Mouse (Mus musculus) lung, postnatal 10 days (tissue): ENCODE measurements around the gene H13.
A peak's percentile ranks its signal among the peaks of the same experiment; 100 is the strongest.
"Not testable (repeated sequence)": the region's sequence is repeated elsewhere in the genome, so short reads cannot be mapped to it uniquely, and the experiment has no call there.

Experiments used
- DNase-seq: peaks from one replicate; pipeline ENCODE4 v3.0.0; 2021

The H13 gene

DNA sequence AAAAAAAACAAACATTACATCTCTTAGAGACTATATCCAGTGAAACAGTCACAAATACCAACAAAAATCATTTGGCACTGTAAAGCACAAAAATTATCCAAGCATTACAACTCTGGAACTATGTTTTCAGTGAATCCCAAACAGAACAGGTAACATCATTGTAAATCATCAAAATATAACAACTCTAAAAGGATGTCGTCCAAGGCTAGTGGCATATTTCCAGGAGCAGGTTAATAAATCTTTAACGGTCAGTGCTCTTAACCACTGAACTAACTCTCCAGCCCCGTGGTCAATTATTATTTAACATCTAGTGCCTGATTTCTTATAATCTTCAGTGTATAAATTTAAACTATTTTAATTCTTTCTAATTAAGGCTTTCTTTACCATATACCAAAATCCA, 3.1 kb upstream of the H13 start:
- DNase-seq, result not testable (repeated sequence)

DNA sequence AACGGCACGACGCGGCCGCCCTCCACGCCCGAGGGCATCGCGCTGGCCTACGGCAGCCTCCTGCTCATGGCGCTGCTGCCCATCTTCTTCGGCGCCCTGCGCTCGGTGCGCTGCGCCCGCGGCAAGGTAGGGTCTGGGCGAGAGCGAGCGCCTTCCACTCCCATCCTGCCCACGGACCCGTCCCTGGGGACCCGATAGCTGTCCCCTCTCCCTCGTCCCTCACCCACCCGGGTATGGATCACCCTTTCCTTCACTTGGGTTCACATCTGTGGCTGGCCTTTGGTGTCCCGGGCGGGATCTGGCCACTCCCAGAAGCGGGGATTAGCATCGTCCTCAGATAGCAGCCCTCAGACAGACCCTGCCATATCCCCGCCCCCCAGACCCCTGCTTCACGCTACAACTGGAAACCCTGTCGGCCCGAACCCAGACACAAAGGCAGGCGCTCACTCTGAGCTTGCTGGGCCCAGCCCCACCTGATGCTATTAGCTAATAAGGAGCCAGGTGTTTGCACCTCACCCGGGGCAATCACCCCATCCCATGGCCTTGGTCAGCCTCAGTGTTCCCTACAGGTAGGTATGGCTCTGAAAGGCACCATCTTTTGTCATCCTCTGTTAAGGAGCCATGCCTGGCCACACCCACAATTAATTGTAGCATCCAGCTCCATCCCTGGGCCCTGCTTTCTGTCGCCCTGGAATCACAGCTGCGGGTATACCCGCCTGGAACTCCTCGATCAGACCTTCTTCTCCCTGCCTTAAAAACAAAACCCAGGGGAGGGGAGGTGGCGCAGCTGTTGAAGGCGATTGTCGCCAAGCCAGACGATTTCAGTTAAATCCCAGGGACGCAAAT, 601 bp downstream of the H13 start:
- DNase-seq, result peak; percentile 57

GRCm38 (mm10) chr2:152670983-152671641, 1.9 kb downstream of the H13 start:
- peak; percentile 40 for DNase-seq

DNA sequence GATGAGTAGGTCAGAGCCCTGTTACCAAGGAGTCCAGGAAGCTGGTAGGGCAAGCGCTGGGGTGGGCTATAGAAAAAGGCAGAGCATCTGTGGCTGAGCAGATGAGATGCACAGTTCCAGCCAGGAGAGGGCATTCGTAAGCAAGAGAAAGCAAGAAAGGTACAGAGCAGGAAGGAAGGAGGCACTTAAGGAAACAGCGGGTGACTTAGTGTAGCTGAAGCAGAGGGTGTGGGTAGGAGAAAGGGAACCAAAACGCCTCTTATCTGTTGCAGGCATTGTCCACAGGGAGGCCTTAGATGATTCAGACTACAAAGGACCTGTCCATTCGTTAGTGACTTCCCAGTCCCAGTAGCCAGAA, 2.4 kb downstream of the H13 start:
- peak; percentile 73 for DNase-seq

GRCm38 (mm10) chr2:152672166-152672565, 2.9 kb downstream of the H13 start:
- no peak for DNase-seq

DNA sequence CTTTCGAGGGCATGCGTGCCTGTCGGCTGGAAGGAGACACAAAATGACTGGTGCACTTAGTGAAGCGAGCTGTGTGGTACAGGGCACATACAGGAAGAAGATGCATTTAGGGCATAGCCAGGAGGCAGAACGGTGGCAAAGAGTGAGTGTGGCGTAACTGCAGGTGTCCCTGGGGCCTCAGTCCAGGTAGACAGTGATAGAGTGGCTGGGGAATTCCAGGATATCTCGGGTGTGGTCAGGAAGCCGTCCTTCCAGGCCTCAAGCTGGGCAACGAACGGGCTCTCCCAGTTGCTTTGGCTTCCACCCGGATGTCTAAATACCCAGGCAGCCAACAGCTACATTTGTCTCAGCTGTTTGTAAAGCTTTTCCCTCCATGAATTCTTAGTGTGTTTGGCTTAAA, 4.9 kb downstream of the H13 start:
- DNase-seq, result no peak

DNA sequence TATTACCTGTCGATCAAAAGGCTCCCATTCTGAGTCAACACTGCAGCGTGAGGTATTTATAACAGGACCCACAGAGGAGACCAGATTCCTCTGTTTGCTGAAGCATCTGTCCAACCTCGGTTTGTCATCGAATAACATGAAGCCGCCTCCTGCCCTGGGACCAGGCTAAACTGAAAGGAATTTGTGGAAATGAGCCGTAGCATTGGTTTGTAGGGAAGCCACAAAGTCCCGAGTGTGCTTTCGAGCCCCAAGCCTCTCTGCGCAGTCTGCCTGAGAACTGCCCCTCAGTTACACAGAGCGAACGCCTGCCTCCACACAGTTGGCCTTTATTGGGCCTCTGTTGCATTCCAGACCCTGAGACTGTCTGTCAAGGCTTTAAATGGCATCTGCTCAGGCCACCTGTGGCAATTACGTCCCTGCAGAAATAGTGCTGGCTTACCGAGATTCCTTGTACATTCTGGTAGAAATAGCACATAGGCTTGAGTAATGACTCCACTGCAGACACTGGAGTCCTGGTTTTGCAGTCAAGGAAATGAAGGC, 6.1 kb downstream of the H13 start:
- no peak for DNase-seq

DNA sequence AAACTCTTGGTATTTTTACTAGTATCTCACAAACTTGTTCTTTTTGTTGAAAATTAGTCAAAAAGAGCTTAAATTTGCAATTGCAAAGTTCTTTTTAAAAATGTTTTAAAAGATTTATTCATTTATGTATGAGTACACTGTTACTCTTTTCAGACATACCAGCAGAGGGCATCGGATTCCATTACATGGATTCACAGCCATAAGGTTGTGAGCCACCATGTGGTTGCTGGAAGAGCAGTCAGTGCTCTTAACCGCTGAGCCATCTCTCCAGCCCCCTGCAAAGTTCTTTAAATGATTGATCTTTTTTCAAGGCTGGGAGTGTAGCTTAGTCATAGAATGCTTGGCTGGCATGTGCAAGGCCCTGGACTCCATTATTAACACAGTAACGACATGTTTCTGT, 9.0 kb downstream of the H13 start:
- peak; percentile 71 for DNase-seq

DNA sequence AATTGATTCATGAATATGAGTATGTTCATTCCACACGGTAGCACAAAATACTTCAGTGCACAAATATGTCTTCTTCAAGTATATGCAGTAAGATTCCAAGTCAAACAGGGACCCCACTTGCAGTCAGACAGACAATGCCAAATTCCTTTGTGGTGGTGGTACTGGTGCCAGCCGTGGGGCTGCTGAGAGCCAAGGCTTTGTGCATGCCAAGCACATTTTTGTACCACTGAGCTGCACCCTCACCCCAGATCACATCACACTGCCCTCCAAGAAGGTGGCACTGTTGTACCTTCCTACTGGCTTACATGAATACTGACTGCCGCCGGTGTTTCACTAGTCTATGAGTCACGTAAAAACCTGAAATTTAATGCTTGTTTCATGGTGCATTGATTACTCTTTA, 9.7 kb downstream of the H13 start:
- no peak for DNase-seq

DNA sequence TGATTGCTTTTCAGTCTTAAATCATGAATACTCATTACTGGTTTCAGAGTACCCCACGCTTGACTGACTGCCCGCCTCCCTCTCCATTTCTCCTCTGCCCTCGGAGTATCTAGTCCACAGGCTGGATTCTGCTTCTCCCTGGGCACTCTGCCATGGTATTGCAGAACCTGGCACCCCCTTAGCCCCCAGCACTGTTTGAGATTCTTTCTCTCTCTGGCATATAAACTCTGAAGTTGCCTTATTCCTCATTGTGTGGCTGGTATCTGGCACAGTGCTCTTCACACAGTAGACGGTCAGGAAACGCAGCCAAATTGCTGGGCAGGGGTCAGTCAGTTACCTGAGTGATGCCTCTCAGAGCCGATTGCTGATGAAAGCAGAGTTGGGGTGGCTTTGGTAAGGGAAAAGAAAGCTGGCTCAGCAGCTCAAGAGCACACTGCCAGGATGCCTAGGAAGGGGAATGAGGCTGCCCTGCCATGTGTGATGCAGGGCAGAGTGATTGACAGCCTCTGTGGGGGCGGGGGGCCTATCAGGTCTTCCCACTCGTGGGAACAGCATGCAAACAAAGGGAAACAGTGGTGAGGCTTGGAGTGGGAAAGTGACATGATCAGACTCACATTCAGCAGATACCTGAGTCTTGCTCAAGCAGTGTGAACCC, 10.6 kb downstream of the H13 start:
- DNase-seq, result no peak

GRCm38 (mm10) chr2:152683086-152683485, 13.8 kb downstream of the H13 start:
- DNase-seq, result no peak

DNA sequence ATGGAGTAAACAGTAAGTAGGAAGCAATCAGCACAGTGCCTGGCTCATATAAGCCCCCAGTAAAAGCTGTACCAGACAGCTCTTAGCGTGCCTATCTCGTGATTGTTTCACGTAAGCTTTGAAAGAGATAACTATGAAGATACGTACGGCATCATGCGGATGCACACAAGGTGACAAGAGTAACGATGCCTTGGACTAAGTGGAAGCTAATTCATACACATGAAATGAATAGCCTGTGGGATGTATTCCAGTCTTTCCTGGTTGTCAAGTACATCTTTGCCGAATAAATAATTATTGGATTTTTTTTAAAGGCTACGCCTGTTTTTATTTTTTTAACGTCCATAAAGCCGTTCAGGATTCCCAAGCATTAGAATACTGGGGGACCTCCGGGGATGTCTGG, 17.1 kb downstream of the H13 start:
- DNase-seq, result no peak

GRCm38 (mm10) chr2:152686806-152687267, 17.6 kb downstream of the H13 start, which contains the start of gene Mcts2:
TSS of gene Mcts2 (plus strand) at chr2:152687035.
- peak; percentile 96 for DNase-seq

DNA sequence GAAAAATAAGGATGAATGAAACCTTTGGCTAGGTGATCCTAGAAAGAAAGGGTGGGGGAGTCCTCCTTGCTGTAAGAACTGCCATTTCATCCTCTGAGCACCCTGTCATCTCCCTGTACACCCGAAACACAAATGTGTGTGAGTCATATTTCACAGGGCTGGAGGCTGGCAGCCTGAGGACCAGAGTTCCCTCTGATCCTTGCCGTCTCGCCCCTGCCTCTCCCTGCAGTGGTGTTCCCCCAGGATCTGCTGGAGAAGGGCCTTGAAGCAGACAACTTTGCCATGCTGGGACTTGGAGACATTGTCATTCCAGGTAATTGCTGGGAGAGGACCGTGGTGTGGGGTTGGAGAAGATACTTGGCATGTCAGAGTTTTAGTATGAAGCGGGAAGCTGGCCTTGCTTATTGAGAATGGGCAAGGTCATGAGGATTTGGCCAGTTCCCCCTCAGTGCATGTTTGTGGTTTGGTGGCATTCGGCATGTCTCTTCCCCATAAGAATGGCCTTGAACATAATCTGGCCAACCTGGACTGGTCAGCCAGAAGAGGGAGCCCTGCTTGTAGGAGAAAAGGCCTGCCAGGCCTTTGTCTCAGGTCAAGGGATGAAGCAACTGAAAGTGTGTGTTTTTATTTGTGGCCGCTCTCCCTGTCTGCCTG, 22.4 kb downstream of the H13 start:
- DNase-seq, result peak; percentile 62

DNA sequence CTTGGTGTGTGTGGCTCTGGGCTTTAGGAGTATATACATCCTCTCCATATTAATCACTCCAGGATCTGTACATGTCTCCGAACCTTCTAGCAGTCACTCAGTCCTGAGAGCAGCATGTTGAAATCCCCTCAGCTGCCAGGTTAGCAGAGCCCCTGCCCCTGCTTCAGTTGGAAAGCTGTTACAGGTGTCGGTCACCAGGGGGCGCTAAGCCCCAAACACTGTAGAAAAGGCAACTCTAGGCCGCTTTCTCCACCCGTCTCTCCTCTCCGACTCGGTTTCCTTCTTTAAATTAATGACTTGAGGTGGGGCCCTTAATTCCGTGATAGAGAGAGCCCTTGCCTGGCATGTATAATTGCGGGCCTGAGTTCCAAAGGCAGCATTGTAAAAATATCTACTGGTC, 24.0 kb downstream of the H13 start:
- DNase-seq, result peak; percentile 79

DNA sequence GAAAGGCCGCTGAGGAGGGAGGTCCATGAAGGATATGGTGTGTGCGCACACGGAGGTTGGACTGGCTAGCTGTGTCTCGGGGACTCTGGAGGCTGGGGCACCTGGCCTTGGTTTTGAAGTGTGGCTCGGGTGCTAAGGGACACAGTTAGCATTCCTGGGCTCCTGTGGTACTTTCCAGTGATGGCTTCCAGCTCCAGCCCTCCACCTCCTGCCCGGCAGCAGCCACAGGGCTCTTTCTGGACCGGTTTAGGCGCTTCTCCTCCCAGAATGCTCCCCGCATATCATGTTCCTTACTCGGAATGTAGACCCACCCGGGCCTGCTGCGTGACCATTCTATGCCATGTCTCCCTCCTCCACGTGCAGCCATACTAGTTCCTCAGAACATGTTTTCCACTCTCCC, 24.5 kb downstream of the H13 start:
- no peak for DNase-seq

GRCm38 (mm10) chr2:152694708-152695107, 25.4 kb downstream of the H13 start:
- peak; percentile 86 for DNase-seq

- DNase-seq, result no peak
Measured at GRCm38 (mm10) chr2:152696016-152696415, 26.8 kb downstream of the H13 start.

GRCm38 (mm10) chr2:152696476-152697164, 27.4 kb downstream of the H13 start:
- DNase-seq, result peak; percentile 96

DNA sequence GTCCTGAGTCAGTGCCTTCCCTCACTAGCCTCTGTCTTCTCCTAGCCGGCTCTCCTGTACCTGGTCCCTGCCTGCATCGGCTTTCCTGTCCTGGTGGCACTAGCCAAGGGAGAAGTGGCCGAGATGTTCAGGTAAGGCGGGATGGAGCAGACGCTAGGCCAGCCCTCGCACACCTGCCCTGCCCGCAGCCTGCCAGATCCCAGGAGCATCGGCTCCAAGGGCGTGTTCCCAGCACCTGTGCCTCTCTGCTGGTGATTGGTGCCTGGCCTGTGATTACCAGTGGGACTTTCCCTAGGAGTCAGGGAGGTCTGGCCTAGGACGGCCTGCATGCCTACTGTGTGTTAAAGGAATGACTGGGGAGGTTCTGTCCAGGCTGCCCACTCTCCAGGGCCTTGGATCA, 30.9 kb downstream of the H13 start:
- DNase-seq, result no peak

- no peak for DNase-seq
Measured at GRCm38 (mm10) chr2:152700725-152701124, 31.5 kb downstream of the H13 start.

DNA sequence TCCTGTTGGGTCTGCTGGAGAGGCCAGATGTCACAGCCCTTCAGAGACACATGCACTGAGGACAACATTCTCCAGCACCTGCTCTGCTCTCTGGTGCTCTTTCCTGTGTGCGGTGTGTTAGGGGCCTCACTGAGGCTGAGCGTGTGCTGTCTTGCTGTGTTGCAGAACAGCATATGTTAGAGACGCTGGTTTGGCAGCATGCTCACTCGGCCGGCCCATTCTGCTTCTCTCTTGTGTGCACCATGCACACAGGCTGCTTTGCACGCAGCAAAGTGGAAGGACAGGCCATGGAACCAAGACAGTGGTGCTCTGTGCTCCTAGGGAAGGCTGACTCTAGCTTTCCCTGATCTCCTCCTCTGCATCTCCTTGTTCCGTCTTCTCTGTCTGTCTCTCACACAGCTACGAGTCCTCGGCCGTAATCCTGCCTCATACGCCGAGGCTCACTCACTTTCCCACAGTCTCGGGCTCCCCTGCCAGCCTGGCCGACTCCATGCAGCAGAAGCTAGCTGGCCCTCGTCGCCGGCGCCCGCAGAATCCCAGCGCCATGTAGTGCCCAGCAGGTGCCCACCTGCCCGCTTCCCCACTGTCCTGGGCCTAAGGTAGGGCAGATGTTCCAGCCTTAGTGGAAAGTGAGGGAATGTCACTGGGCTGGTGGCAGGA, 34.5 kb downstream of the H13 start:
- no peak for DNase-seq
